Mouse (Mus musculus): ENCODE measurements around the gene Ypel1.
A peak's percentile ranks its signal among the peaks of the same experiment; 100 is the strongest.

Gene Ypel1

GRCm38 (mm10) chr16:17086669-17087193 lies 17.2 kb downstream of the Ypel1 start:
- DNase-seq (ENCODE audit: low spot score in 2 of 2): peak in 1 of 2 experiments; percentile 23

- no peak for DNase-seq (ENCODE audit: low spot score in 2 of 2)
Observed at GRCm38 (mm10) chr16:17088346-17088745, 18.9 kb downstream of the Ypel1 start.

GRCm38 (mm10) chr16:17096938-17097337 lies 27.4 kb downstream of the Ypel1 start:
- no peak for DNase-seq (ENCODE audit: low spot score in 2 of 2)

GRCm38 (mm10) chr16:17102630-17103220 lies 33.2 kb downstream of the Ypel1 start:
- DNase-seq (ENCODE audit: low spot score in 2 of 2): no peak

- no peak for DNase-seq (ENCODE audit: low spot score in 2 of 2)
Observed at GRCm38 (mm10) chr16:17104600-17104999, 35.1 kb downstream of the Ypel1 start.

GRCm38 (mm10) chr16:17110771-17111743 lies 41.6 kb downstream of the Ypel1 start, which contains the start of gene Ppil2:
Gene Ppil2, minus strand, starts transcription at chr16:17111257.
- peak; percentile 51 to 62 for DNase-seq (ENCODE audit: low spot score in 2 of 2)

- DNase-seq (ENCODE audit: low spot score in 2 of 2): no peak
Observed at GRCm38 (mm10) chr16:17117309-17117799, 47.9 kb downstream of the Ypel1 start.

- no peak for DNase-seq (ENCODE audit: low spot score in 2 of 2)
Observed at GRCm38 (mm10) chr16:17121569-17121968, 52.1 kb downstream of the Ypel1 start.

- DNase-seq (ENCODE audit: low spot score in 2 of 2): no peak
Observed at GRCm38 (mm10) chr16:17124119-17124870, 54.8 kb downstream of the Ypel1 start.

- peak; percentile 38 to 40 for DNase-seq (ENCODE audit: low spot score in 2 of 2)
Observed at GRCm38 (mm10) chr16:17124871-17125520, 55.5 kb downstream of the Ypel1 start, which contains the start of gene 2610318N02Rik. Gene 2610318N02Rik, minus strand, starts transcription at chr16:17125167.

- no peak for DNase-seq (ENCODE audit: low spot score in 2 of 2)
Observed at GRCm38 (mm10) chr16:17127292-17127691, 57.8 kb downstream of the Ypel1 start.

GRCm38 (mm10) chr16:17131191-17132088 lies 61.9 kb downstream of the Ypel1 start:
- DNase-seq (ENCODE audit: low spot score in 2 of 2): no peak

- peak; percentile 96 to 97 for DNase-seq (ENCODE audit: low spot score in 2 of 2)
Observed at GRCm38 (mm10) chr16:17132089-17132905, 62.8 kb downstream of the Ypel1 start, which contains the start of gene Sdf2l1. Gene Sdf2l1, minus strand, starts transcription at chr16:17132383.

- DNase-seq (ENCODE audit: low spot score in 2 of 2): no peak
Observed at GRCm38 (mm10) chr16:17132906-17133200, 63.4 kb downstream of the Ypel1 start.
